Mouse (Mus musculus) embryo, embryonic 9.5 days (tissue): ENCODE data around the gene Gm3776.
"Not testable (repeated sequence)": the region's sequence is repeated elsewhere in the genome, so short reads cannot be mapped to it uniquely, and the experiment has no call there.

Experiments used
- DNase-seq: peaks from one replicate; pipeline ENCODE4 v3.0.0-alpha.2; 2017; ENCODE audit errors: extremely low spot score

The Gm3776 gene

DNA sequence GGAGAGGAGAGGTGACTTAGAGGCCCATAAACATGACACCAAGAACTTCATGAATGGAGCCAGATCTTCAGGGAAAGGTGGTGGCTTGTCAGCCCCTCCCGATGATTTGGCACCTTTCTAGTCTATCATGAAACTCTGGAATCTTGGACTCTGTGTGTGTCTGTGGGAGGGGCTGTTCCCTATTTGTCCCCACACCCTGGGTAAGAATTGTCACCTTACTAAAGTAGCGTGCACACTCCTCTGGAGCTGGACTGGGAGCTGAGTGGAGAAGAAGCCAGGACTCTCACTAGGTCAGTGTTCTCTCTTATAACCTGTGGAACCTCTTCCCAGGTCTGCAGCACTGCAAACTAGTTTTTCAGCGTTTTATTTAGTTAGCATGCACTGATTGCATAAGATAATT lies at the start of gene Gm3776:
TSS of gene Gm3776 (plus strand) at position 216 of the 400 bp plus-strand sequence.
- DNase-seq = not testable (repeated sequence)

DNA sequence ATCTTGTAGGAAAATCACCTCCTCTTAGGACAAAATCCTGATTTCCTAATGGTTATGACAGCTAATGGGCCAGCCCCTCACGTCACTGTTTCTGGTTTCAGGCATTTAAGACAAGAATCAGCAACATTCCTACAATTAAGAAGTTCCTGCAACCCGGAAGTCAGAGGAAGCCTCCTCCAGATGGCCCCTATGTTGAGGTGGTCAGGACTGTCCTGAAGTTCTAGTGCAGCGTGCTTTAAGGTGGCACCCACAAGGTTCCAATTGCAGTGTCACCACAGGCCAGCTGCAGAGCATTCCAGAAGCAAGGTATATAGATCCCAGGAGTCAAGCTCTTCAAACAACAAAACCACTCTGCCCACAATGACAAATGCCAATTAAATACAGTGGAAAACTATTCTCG lies 48.0 kb upstream of the Gm3776 start:
- no peak for DNase-seq

DNA sequence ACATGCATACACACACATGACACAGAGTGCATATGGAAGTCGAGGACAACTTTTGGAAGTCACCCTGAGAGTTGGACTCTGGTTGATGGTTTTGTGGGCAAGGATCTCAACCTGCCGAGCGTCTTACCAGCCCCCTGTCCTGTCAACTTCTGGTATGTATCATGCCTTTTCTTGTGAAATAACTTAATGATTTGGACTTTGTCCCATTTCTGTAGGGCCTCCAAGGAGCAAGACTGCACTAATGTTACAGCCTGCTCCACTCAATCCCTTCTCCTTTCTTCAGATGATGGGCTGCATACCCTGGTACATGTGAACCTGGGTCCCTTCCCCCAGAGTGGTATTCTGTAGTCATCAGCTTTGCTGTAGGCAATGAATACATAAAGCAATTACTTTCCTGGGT lies 46.9 kb upstream of the Gm3776 start:
- no peak for DNase-seq

DNA sequence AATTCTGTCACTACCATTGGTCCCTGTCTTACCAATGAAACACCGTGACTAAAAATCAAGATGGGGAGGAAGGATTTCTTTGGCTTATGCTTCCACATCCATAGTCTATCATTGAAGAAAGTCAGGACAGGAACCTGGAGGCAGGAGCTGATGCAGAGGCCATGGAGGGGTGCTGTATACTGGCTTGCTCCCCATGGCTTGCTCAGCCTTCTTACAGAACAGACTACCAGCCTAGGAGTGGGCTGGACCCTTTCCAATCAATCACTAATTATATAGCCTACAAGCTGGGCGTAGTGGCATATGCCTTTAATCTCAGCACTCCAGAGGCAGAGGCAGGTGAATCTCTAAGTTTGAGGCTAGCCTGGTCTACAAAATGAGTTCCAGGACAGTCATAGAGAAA lies 46.1 kb upstream of the Gm3776 start:
- DNase-seq = no peak

DNA sequence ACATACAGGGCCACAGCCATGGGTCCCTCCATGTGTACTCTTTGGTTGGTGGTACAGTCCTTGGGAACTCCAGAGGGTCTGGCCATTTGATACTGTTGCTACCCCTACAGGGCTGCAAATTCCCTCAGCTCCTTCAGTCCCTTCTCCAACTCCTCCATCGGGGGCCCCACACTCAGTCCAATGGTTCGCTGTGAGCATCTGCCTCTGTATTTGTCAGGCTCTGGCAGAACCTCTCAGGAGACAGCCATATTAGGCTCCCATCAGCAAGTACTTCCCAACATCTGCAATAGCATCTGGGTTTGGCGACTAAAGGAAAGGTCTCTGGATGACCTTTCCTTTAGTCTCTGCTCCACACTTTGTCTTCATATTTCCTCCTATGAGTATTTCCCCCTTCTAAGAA lies 45.4 kb upstream of the Gm3776 start:
- DNase-seq = no peak

DNA sequence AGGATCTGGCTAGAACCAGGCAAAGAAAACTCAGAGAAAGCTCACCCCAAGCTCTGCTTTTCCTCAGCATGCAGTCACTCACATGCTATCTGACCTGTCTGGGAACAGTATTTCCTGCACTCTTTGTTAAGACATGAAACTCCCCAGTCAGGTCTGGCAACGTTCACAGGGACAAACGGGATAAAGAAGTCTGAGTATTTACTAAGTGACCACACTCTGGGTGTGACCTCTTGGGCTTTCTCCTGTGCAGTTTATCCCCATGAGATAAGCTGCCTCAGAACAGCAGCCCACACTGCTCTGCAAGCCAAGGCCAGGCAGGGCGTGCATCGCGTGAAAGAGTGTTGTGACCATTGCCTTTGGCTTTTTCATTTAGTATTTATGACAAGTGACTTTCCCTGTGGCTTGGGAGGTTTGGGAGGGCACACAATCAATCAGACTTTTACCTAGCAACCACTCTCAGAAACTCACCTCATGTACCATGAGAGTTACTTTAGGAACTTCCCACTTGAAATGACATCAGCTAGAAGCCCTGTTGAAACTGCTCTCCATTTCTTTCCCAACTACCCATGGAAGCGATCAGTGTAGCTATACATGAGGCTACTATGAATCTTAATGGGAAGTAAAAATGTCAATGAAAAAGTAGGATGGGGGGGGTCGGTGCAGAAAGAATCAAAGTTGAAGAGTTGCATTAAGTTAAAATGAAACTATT lies 44.4 kb upstream of the Gm3776 start:
- DNase-seq = no peak

DNA sequence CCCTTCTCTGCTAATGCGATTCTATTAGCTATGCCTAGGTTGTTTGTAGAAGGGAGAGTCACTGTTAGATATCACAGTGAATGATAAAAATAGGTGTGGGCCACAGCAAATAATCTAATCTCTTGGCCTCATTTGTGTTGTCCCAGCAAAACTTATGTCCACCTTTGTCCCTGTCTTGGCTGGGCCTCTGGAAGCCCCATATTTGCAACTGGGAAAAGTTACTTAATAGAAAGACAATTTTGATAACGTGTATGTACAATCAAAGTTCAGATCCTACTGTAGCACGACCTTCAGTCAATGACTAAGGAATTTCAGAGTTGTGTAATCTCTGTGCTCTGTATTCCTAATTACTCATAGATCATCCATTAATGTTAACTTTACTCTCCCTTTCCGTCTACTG lies 39.9 kb upstream of the Gm3776 start:
- DNase-seq = no peak

DNA sequence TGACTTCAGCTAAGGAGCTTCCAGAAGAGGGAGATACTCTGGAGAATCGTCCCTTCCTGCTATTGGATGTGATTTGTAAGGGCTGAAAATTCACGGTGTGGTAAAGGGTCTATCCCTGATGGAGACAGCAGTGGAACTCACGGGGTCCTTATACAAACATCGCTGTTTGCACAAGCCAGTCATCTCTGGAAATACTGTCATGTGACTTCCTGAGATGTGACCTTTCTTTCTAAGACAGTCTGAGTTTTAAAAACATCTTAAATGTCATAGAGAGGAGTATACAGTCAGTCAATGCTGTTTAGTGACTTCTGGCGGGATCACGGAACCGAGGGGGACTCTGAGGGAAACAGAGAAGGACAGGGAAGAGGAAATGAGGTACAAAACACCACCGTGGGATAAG lies 34.3 kb upstream of the Gm3776 start:
- DNase-seq = no peak

DNA sequence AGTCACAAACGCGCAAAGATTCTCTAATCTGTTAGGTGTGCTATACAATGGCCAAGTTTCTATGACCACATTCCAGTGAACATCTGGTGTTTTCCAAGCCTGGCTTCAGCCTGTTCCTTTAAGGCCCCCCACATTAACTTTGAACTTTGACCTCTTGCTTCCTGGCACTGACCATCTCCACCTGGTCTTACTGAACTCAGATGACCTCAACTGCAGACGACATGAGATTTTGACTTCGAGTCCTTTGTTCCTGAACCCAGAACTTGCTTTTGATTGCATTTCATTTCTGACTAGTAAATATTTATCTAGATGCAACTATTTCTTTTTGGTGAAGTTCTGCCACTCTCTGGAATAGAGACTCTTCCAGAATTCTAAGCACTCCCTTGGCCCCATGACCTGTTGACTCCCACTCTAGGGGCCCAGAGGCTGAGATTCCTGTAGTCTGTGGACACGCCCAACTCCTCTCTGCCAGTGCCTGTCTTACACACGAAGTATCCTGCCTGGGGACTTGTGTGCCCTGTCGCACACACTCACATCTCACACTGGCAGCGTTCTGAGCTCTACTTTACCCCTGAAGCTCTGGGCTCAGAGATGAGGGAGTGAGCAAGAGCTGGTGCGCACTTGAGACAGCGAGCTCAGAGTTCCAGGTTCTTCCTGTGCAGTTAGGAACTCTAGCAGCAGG lies 33.6 kb upstream of the Gm3776 start:
- peak; percentile 49 for DNase-seq

DNA sequence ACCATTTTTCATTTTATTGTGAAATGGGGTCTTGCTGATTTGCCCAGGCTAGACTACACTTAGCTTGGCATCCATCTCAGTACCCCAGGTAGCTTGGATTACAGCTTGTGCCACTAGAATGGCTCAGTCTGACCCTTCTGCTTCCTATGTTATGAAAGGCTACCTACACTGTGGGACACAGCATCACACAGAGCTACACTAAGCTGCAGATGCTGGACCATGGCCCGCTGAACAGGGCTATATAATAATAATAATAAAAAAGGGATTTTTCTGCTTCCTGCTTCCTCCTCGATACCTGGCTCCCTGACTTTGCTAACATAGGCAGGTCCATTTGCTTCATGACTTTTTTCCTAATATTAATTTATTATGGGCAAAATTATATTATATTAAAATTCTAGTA lies 32.5 kb upstream of the Gm3776 start:
- DNase-seq = no peak

DNA sequence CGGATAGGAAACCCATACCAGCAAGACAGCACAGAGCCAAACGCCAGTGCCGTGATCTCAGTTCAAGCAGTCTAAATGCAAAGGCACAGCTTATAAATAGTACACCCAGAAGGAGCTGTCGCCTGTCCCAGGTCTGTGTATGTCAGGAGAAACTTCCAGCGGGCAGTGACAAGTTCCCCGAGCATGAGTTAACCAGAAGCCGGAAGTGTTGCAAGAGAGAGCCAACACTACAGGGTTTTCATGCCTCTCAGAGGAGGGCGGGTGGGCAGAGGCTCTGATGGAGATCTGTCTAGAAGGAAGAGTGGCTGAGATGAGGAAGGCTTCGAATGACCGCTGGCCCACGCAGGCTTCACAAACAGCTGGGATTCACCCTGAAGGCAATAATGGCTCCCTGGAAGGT lies 31.6 kb upstream of the Gm3776 start:
- no peak for DNase-seq

DNA sequence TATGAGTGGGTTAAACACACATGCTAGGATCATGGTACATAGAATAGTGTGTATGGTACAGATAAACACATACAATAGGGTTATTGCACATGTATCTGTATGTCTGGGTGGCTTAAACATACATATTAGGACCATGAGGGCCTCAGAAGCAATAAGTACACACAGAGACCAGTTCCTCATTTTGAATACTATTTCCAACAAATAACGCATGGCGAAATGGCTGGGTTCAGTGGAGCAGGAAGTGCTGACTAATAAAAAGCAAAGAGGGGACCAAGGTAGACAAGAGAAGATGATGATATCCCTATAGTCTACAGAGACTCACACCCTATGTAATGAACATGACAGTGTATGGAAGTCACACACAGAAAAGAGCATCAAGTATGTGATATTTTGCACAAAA lies 28.8 kb upstream of the Gm3776 start:
- DNase-seq = no peak

DNA sequence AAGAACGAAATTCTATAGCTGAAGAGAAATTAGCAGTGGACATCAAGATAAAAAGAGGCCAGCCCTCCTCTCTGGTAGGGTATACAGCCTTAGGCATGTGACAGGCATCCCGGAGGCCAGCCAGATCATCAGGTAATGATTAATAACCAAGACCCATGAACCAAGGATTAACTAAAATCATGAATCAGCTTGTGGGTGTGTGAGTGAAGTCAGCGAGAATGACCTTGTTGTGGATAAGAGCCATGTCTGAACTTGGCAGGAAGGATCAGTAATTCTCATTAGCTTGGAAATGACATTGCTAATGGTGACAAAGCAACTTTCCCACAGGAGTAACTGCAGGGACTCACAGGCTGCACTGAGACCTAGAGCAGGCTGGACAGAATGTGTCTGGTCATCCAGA lies 27.3 kb upstream of the Gm3776 start:
- DNase-seq = not testable (repeated sequence)

DNA sequence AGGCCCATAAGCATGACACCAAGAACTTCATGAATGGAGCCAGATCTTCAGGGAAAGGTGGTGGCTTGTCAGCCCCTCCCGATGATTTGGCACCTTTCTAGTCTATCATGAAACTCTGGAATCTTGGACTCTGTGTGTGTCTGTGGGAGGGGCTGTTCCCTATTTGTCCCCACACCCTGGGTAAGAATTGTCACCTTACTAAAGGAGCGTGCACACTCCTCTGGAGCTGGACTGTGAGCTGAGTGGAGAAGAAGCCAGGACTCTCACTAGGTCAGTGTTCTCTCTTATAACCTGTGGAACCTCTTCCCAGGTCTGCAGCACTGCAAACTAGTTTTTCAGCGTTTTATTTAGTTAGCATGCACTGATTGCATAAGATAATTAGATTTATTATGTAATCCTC lies 26.5 kb upstream of the Gm3776 start, which contains the start of gene Gsta1:
TSS of gene Gsta1 (plus strand) at position 196 of the 400 bp plus-strand sequence.
- DNase-seq = not testable (repeated sequence)

DNA sequence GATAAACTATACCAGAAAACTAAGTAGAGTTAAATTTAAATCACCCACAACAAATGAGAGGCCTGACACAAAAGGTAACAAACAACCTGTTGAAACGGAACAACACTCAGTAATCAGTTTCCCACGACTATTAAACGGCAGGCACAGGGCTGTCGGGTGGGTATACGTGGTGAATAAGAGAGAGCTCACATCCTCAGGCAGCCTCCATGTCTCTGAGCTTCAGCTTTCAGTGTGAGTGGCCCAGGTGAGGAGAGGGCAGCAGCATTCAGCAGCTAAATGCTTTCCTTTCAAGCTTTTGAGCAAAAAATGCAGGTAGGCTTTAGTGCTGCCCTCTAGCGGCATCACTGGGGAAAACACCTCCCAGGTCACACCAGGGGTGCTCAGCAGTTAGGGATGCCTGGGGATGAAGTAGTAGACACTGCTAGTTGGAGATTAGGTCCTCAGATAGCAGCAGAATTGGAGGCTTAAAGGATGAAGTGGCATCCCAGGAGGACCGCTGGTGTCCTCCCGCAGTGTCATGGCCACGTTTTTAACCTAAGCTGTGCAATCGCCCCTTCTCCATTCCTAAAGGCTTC lies 23.7 kb upstream of the Gm3776 start:
- DNase-seq = not testable (repeated sequence)

DNA sequence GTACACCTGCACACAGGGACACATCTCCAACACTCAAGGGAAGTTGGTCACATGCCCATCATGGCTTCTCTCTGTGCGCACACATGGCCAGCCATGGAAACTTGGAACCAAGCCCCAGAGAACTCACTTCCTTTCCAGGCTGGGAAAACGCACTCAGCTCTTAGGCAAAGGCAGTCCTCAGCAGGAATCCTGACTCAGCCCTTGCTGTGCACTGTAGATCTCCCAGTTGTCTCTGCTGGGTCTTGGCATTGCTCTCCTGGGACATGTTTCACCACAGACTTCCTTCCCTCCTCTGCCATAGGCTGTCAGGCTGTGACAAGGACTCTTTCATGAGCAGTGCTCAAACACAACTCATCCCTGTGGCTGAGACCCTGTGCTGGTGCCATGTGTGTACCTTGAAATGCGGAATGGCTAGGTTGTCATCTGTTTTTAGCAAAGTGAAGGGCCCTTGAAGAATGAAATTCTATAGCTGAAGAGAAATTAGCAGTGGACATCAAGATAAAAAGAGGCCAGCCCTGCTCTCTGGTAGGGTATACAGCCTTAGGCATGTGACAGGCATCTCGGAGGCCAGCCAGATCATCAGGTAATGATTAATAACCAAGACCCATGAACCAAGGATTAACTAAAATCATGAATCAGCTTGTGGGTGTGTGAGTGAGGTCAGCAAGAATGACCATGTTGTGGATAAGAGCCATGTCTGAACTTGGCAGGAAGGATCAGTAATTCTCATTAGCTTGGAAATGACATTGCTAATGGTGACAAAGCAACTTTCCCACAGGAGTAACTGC lies 1.1 kb upstream of the Gm3776 start:
- not testable (repeated sequence) for DNase-seq

DNA sequence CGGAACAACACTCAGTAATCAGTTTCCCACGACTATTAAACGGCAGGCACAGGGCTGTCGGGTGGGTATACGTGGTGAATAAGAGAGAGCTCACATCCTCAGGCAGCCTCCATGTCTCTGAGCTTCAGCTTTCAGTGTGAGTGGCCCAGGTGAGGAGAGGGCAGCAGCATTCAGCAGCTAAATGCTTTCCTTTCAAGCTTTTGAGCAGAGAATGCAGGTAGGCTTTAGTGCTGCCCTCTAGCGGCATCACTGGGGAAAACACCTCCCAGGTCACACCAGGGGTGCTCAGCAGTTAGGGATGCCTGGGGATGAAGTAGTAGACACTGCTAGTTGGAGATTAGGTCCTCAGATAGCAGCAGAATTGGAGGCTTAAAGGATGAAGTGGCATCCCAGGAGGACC lies 2.8 kb downstream of the Gm3776 start:
- not testable (repeated sequence) for DNase-seq

DNA sequence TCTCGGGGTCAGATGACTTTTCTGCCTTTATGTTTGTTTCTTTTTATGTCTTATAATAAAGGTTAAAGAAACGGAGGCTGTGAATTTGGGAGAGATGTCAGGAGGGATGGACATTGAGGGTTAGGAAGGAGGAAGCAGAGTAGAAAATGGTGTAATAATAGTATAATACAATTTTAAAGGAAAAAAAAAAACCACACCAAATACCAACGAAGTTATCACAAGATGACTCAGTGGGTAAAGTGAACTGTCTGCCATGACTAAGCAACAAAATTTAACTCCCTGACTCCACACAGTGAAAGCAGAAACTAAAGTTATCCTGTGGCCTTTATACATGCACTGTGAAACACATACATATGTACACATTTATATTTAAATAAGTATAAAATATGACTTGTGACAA lies 14.0 kb downstream of the Gm3776 start:
- not testable (repeated sequence) for DNase-seq

DNA sequence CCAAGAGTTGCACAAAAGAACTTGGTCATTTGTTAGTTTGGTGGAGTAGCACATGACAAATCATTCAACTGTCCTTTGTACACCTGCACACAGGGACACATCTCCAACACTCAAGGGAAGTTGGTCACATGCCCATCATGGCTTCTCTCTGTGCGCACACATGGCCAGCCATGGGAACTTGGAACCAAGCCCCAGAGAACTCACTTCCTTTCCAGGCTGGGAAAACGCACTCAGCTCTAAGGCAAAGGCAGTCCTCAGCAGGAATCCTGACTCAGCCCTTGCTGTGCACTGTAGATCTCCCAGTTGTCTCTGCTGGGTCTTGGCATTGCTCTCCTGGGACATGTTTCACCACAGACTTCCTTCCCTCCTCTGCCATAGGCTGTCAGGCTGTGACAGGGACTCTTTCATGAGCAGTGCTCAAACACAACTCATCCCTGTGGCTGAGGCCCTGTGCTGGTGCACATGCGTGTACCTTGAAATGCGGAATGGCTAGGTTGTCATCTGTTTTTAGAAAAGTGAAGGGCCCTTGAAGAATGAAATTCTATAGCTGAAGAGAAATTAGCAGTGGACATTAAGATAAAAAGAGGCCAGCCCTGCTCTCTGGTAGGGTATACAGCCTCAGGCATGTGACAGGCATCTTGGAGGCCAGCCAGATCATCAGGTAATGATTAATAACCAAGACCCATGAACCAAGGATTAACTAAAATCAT lies 25.2 kb downstream of the Gm3776 start:
- not testable (repeated sequence) for DNase-seq

DNA sequence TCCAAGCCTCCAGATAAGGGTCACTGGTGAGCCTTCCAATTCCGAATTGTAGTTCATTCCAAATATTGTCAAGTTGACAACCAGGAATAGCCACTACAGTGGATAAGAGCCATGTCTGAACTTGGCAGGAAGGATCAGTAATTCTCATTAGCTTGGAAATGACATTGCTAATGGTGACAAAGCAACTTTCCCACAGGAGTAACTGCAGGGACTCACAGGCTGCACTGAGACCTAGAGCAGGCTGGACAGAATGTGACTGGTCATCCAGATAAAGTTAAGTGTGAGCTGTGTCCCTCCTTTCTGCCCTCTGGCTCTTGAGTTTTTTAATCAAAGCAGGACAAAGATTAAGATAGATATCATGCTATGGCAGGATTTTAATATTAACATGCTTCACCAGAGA lies 32.1 kb downstream of the Gm3776 start:
- DNase-seq = not testable (repeated sequence)

DNA sequence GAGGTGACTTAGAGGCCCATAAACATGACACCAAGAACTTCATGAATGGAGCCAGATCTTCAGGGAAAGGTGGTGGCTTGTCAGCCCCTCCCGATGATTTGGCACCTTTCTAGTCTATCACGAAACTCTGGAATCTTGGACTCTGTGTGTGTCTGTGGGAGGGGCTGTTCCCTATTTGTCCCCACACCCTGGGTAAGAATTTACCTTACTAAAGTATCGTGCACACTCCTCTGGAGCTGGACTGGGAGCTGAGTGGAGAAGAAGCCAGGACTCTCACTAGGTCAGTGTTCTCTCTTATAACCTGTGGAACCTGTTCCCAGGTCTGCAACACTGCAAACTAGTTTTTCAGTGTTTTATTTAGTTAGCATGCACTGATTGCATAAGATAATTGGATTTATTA lies 32.8 kb downstream of the Gm3776 start, which contains the start of gene Gm10639:
TSS of gene Gm10639 (plus strand) at position 201 of the 400 bp plus-strand sequence.
- DNase-seq = not testable (repeated sequence)
